Mouse (Mus musculus) spleen, adult 18-20 months (tissue): ENCODE measurements around the gene Inpp5f.
"Not testable (repeated sequence)": the region's sequence is repeated elsewhere in the genome, so short reads cannot be mapped to it uniquely, and the experiment has no call there.

Experiments
- DNase-seq, 2 experiments: peaks; one replicate each; pipeline ENCODE4 v3.0.0; 2022; ENCODE audit warnings: mixed read lengths in 2 of 2

Inpp5f gene

GRCm38 (mm10) chr7:128667788-128668187 lies 56.7 kb downstream of the Inpp5f start:
- no peak for DNase-seq

DNA sequence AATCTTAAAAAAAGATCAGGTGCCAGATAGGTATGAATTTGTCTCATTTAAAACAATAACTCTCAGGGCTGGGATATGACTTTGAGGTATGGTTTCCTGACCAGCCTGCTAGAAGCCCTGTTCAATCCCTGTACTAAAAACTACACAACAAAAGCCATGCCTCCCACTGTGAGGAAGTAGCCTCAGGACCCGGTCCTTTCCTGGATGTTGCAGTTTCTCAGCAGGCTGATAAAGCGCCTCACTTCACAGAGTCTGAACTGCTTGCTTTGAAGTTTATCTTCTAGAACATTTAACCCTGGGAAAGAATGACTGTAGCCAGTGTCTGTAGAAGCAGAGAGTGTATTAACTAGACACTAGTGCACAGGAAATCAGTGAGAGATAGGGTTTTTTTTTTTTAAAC lies 57.7 kb downstream of the Inpp5f start:
- DNase-seq = no peak

DNA sequence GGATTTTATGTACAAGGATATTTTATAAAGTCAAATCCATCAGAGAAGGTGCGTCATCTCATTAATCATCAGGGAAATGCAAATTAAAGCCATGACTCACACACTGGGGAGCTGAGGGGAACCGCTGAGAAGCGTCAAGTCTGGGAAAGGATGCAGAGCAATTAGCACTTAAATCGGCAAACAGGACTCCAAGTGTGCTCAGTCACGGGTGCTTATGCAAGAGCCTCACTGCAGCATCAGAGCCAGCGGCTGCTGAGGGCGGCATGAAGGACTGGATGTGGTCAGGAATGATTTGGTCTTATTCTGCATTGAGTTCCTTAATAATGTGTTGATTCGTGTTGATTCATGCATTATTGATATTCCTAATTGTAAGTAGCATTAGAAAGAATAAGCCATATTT lies 60.8 kb downstream of the Inpp5f start:
- DNase-seq = no peak

DNA sequence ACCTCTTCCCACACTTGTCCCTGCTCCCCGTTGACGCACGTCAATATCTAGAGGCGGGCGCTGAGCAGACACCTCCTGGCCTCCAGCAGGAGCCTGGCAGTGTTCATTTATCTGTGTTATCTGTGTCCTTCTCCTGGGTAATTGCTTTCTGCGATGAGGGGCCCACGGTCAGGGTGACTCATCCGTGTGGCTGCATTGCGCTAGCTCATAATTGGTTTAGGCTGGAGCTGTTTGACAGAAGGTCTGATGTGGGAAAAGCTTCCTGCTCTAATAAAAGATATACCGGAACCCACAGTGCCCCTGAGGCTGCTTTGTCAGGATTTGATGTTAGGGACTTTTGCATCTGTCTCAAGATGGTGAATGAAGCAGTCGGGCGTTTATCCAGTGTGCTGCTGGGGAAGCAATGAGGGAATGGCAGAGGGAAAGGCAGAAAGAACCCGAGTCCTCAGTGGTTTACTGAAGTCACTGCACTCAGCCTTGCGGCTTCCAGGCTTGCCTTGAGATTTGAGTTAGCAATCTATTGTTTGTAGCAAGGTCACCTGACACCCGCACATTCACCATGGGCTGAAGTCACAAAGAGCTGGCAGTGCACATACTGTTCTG lies 61.4 kb downstream of the Inpp5f start:
- no peak for DNase-seq

DNA sequence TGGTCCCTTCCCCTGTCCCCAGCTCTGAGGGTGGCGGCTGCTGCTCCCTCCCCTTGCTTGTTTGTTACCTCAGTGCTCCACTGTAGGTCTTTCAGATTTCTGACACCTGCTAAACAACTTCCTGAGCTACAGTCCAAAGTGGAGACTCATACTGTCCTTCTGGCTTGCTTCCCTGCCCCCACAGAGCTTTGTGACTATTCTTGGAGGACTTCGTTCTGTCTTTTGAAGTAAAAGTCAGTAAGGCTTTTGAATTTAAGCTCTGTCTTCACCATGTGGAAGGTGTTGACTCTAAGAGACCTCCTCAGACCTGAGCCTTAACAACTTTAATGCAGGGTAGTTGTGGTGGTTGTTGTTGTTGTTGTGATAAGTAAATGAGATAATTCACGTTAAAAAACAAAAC lies 67.4 kb downstream of the Inpp5f start:
- no peak for DNase-seq

- peak; percentile 59 to 64 for DNase-seq
These were observed 76.9 kb downstream of the Inpp5f start for GRCm38 (mm10) chr7:128687821-128688564.

GRCm38 (mm10) chr7:128689347-128689746 lies 78.2 kb downstream of the Inpp5f start:
- no peak for DNase-seq

DNA sequence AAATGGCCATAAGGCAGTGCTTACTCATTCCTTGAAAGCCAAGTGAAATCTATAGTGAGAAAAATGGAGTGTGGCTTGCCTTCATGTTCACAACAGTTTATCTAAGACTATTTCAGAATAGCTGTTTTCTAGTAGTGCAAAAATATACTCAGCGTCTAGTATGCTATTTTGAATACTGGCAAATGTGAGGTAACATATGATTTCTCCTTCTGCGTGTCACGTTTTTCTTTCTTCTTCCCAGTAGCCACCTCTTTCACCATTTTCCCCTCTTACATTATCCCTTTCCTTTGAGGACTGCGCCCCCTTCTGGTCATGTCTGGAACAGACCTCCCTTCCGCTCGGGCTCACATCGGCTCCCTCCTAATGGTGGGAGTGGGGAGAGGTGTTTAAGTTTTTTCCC lies 78.9 kb downstream of the Inpp5f start:
- DNase-seq = peak; percentile 61 to 88

- DNase-seq = no peak
These were observed 79.7 kb downstream of the Inpp5f start for GRCm38 (mm10) chr7:128690796-128691195.

DNA sequence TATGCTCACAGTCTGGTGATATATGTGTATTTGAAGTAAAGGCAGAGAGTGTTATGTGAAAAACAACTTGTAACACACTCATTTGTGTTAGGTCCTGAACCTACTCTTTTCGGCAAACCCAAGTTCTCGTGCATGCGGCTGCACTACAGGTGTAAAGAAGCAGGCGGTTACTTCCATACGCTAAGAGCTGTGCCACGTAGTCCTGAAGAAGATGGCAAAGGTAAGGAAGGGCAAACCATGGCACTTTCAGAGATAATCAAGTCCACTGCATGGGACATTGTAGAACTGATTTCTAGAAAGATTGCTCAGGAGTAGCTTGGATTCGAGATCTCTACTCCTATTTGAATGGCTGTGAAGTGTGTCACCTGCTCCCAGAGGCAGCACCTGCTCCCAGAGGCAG lies 81.0 kb downstream of the Inpp5f start:
- DNase-seq = no peak

- no peak for DNase-seq
These were observed 83.7 kb downstream of the Inpp5f start for GRCm38 (mm10) chr7:128694848-128695247.

DNA sequence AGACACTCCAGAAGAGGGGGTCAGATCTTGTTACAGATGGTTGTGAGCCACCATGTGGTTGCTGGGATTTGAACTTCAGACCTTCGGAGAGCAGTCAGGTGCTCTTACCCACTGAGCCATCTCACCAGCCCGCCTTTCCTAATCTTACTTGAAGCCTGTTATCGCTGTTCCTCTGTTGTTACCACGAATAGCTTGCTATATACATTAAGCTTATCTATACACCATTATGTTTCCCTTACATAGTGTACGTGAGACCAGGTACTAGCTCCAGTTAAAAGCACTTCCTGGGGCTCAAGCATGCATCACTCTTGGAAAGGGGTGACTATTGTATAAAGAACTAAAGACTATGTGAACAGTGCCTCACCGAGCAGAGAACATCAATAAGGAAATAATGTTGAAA lies 88.8 kb downstream of the Inpp5f start:
- not testable (repeated sequence) for DNase-seq

- DNase-seq = peak; percentile 25 to 62
These were observed 94.6 kb downstream of the Inpp5f start for GRCm38 (mm10) chr7:128705735-128706134.

DNA sequence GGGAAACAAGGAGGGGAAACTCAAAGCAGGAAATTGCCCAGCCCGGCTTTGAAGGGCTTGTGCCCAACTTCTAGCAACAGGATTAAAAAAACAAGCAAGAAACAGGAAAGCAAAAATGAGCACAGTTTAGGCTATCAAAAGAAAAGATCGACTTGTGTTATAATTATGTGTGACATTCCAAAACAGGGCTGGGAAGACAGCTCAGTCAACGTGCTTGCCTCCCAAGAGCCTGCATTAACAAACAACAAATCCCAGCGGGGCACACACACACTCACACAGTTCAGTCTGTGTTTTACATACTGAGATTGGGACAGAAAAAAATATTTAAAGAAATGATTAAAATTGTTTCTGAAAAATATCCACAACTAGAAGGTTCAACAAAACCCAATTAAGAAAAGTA lies 106.9 kb downstream of the Inpp5f start:
- no peak for DNase-seq

DNA sequence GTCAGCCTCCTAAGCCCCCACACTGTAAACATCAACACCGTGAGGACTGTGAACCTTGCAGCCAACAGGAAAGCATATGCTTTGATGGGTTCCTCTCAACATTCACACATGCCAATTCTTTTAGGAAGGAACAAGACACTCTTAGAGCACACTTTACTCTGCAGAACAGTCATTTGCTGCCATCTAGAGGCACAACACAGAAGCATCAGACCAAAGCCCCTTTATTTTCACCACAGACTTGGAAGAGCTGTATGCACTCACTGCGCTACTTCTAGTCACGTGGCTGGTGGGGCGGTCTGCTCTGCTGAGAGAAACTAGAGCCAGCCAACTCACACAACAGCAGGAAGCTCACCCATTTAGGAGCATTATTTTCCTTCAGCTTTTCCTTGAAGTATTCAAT lies 113.6 kb downstream of the Inpp5f start:
- DNase-seq = peak in 1 of 2 experiments; percentile 33

DNA sequence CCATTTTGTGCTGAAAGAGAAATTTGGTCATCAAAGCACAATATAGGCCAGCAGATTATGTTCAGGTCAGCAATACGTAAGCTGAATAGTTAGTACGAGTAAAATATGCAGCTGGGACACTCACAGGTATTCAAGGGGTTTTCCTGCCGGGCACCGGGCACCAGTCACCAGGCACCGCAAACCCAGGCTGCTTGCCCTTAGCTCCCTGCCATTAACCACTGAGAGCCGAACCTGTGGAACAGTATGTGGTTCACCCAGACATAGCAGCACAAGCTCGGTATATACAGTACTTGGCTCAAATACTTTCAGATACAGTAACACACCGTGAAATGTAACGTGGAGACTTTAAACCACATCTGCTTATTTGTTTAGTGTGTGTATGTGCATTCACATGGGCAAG lies 114.1 kb downstream of the Inpp5f start:
- no peak for DNase-seq

GRCm38 (mm10) chr7:128726999-128727398 lies 115.9 kb downstream of the Inpp5f start:
- no peak for DNase-seq

DNA sequence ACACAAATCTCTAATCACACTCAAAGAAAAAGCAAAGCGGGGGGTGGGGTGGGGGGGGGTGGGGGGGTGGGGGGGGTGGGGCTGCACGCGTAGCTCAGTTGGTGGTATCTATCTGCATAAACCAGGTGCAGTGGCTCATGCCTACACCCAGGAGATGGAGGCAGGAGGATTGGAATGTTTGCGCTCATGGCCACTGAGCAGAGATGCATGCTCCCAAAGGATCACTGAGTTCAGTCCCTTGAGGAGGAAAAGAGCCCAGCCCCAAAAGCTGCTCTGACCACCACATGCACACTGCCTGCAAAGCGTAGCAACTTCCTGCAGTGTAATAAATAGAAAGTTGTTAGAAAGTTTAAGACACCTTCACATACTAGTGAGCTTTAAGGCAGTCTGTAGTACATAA lies 116.6 kb downstream of the Inpp5f start:
- DNase-seq = no peak

GRCm38 (mm10) chr7:128728738-128729137 lies 117.6 kb downstream of the Inpp5f start:
- DNase-seq = no peak

- no peak for DNase-seq
These were observed 120.5 kb downstream of the Inpp5f start for GRCm38 (mm10) chr7:128731585-128731984.

GRCm38 (mm10) chr7:128738041-128738440 lies 126.9 kb downstream of the Inpp5f start:
- no peak for DNase-seq

- DNase-seq = peak in 1 of 2 experiments; percentile 25
These were observed 128.0 kb downstream of the Inpp5f start for GRCm38 (mm10) chr7:128739116-128739461.

- peak; percentile 55 to 59 for DNase-seq
These were observed 128.5 kb downstream of the Inpp5f start for GRCm38 (mm10) chr7:128739462-128740277.

DNA sequence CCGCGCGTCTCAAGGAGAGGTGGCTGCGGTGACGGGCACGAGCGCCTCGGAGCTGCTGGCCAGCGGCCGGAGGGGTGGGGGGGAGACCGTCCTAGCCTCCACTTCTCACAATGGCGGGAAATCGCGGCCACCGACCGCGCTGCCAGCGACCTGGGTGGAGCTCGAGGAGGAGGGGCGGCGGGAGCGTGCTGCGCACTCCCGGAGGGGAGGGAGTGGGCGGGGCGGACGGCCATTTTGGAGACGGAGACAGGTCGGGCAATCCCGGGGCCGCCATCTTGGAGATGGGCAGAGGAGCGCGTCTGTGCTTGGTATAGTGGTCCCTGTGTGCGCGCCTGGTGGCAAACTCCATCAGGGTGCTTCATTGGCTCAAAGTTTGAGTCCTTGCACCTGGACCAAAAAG lies 129.2 kb downstream of the Inpp5f start, which contains the start of gene Mcmbp:
Gene Mcmbp, minus strand, starts transcription at position 162 of the 400 bp plus-strand sequence.
- DNase-seq = peak; percentile 95 to 98
